Mouse (Mus musculus): ENCODE measurements around the gene Abcb11.

DNA sequence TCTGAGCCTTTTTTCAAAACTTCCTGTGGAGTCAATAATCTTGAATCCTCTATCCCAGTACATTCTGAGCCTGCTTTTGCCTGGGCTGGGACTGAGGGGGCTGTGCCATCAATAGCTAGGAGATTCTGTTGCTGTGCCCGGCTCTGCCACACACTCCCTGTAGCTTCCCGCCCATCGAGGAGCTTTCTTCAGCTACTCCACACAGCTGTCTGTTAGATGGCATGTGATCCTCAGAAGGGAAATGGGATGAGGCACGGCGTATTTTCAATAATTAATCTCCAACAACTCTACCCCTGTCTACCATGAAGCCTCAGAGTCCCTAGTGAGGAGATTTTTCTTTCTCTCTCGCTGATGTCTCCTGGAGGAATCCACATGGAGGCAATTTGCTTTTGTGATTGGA, 113.8 kb downstream of the Abcb11 start:
- no peak for TF ChIP-seq POLR2AphosphoS2 (IDR thresholded peaks at IDR 0.05; ENCODE audit: insufficient read length, low read depth)
- no peak for TF ChIP-seq TCF3 (IDR thresholded peaks at IDR 0.05; ENCODE audit: insufficient read length, low read depth)
- TF ChIP-seq POLR2A (IDR thresholded peaks at IDR 0.05; ENCODE audit: insufficient read length, low read depth) = no peak
- no peak for TF ChIP-seq MYOD1 (IDR thresholded peaks at IDR 0.05; ENCODE audit: control insufficient read depth in 1 of 3, insufficient read length in 2 of 3, low read depth in 2 of 3)
- TF ChIP-seq USF1 (IDR thresholded peaks at IDR 0.05; ENCODE audit: low read depth) = no peak
- TF ChIP-seq REST (IDR thresholded peaks at IDR 0.05; ENCODE audit: insufficient read depth, insufficient read length) = no peak
- TF ChIP-seq TCF12 (IDR thresholded peaks at IDR 0.05; ENCODE audit: insufficient read depth, poor library complexity, severe bottlenecking) = no peak
- TF ChIP-seq SRF (IDR thresholded peaks at IDR 0.05; ENCODE audit: control insufficient read depth, insufficient read length, low read depth) = no peak
- no peak for TF ChIP-seq MYOG (IDR thresholded peaks at IDR 0.05; ENCODE audit: control insufficient read depth in 1 of 3, insufficient read depth in 1 of 3, insufficient read length in 2 of 3, low read depth in 2 of 3)
